Mouse (Mus musculus) kidney, adult 2 months (tissue): ENCODE measurements at regions not wholly inside any gene's neighbourhood (a gene's known extent, or its start where the extent isn't known, plus 50 kb on each side); places are given as distances from the start of the nearest gene placed in this dataset.

Source experiments
- DNase-seq: peaks from one replicate; pipeline ENCODE4 v3.0.0; 2021
- H3K27ac ChIP-seq: fragments of 200-500 bp; 2 replicates; pipeline ENCODE4 v1.5.1; 2012; ENCODE audit warnings: low read depth, low read length, control low read depth, inconsistent platforms; ENCODE audit not compliant: insufficient read depth
- H3K27me3 ChIP-seq: fragments of 200-500 bp; replicated peaks from 2 replicates; pipeline ENCODE4 v1.6.1; 2012; ENCODE audit warnings: mild to moderate bottlenecking, moderate library complexity, low read length, inconsistent platforms; ENCODE audit not compliant: control insufficient read depth, insufficient read depth
- H3K36me3 ChIP-seq: fragments of 200-500 bp; 2 replicates; pipeline ENCODE4 v1.6.1; 2012; ENCODE audit warnings: mild to moderate bottlenecking, moderate library complexity, low read length, inconsistent platforms; ENCODE audit not compliant: control insufficient read depth, insufficient read depth
- H3K4me1 ChIP-seq: fragments of 200-500 bp; 2 replicates; pipeline ENCODE4 v1.6.1; 2011; ENCODE audit warnings: low read length; ENCODE audit not compliant: control insufficient read depth, insufficient read depth
- H3K4me3 ChIP-seq: fragments of 200-500 bp; 2 replicates; pipeline ENCODE4 v1.5.1; 2011; ENCODE audit warnings: mild to moderate bottlenecking, low read depth, low read length, control low read depth; ENCODE audit not compliant: insufficient read depth
- CTCF ChIP-seq: fragments of 200-500 bp; conservative IDR thresholded peaks from 2 replicates; pipeline ENCODE4 v1.5.1; 2011; ENCODE audit warnings: low read depth, mild to moderate bottlenecking, control low read depth, low read length, moderate library complexity, mixed read lengths; ENCODE audit not compliant: insufficient read depth, insufficient read length
- POLR2A ChIP-seq: fragments of 200-500 bp; IDR thresholded peaks from one replicate; pipeline ENCODE4 v1.6.1; 2011; ENCODE audit warnings: low read depth, low read length, control low read depth
- WGBS: fragments of 180-500 bp; shearing (Covaris S2); methylation state at CpG from one replicate; pipeline ENCODE4 v1.1.7; 2018; 5-methylcytosine and 5-hydroxymethylcytosine counted together

GRCm38 (mm10) chr1:76975077-76975945 lies 539.6 kb downstream of the Epha4 start:
- H3K27ac ChIP-seq = no peak overlapping the region
- TF ChIP-seq CTCF (no peak), POLR2A (no peak)
- 74% methylated on average over 12 of the region's 12 CpGs for WGBS
- H3K27me3 ChIP-seq = no peaks in the 10 kb centered on the region
- DNase-seq = no peak
- H3K36me3 ChIP-seq = no peaks in the 10 kb centered on the region
- no peak overlapping the region for H3K4me3 ChIP-seq
- H3K4me1 ChIP-seq = no peaks in the 10 kb centered on the region

- Histone ChIP-seq H3K27me3 (no peaks in the 10 kb centered on the region), H3K4me3 (no peak overlapping the region), H3K36me3 (no peaks in the 10 kb centered on the region), H3K27ac (no peak overlapping the region), H3K4me1 (no peaks in the 10 kb centered on the region)
- TF ChIP-seq CTCF = no peak
- no peak for TF ChIP-seq POLR2A
- WGBS = 82% methylated on average over 9 of the region's 9 CpGs
- DNase-seq = no peak
Observed at GRCm38 (mm10) chr1:76980498-76981152, 534.3 kb downstream of the Epha4 start.

GRCm38 (mm10) chr1:76993776-76994175 lies 521.1 kb downstream of the Epha4 start:
- no peaks in the 10 kb centered on the region for H3K36me3 ChIP-seq
- H3K27ac ChIP-seq = no peak overlapping the region
- TF ChIP-seq POLR2A (no peak), CTCF (no peak)
- no peak overlapping the region for H3K4me3 ChIP-seq
- peak; percentile 2 for DNase-seq
- WGBS = 65% methylated on average over 2 of the region's 2 CpGs
- no peaks in the 10 kb centered on the region for H3K27me3 ChIP-seq
- no peaks in the 10 kb centered on the region for H3K4me1 ChIP-seq

- Histone ChIP-seq H3K27ac (no peak overlapping the region), H3K4me3 (no peak overlapping the region), H3K4me1 (no peaks in the 10 kb centered on the region), H3K36me3 (no peaks in the 10 kb centered on the region), H3K27me3 (no peaks in the 10 kb centered on the region)
- WGBS = 94% methylated on average over 6 of the region's 6 CpGs
- no peak for DNase-seq
- TF ChIP-seq CTCF = no peak
- no peak for TF ChIP-seq POLR2A
Observed at GRCm38 (mm10) chr1:77008001-77008400, 506.9 kb downstream of the Epha4 start.

GRCm38 (mm10) chr1:77010608-77011214 lies 504.2 kb downstream of the Epha4 start:
- no peak overlapping the region for H3K4me3 ChIP-seq
- H3K36me3 ChIP-seq = no peaks in the 10 kb centered on the region
- H3K27me3 ChIP-seq = no peaks in the 10 kb centered on the region
- no peaks in the 10 kb centered on the region for H3K4me1 ChIP-seq
- 42% methylated on average over 8 of the region's 8 CpGs for WGBS
- no peak overlapping the region for H3K27ac ChIP-seq
- TF ChIP-seq POLR2A (no peak), CTCF (no peak)
- DNase-seq = no peak

- no peak for DNase-seq
- no peak for TF ChIP-seq CTCF
- TF ChIP-seq POLR2A = no peak
- no peak overlapping the region for H3K4me3 ChIP-seq
- 95% methylated on average over 4 of the region's 4 CpGs for WGBS
- H3K4me1 ChIP-seq = no peaks in the 10 kb centered on the region
- H3K27ac ChIP-seq = no peak overlapping the region
- H3K27me3 ChIP-seq = no peaks in the 10 kb centered on the region
- H3K36me3 ChIP-seq = no peaks in the 10 kb centered on the region
Observed at GRCm38 (mm10) chr1:77027656-77028055, 487.2 kb downstream of the Epha4 start.

- Histone ChIP-seq H3K36me3 (no peaks in the 10 kb centered on the region), H3K4me1 (no peaks in the 10 kb centered on the region), H3K27me3 (no peaks in the 10 kb centered on the region), H3K27ac (no peak overlapping the region), H3K4me3 (no peak overlapping the region)
- WGBS = 84% methylated on average over 6 of the region's 6 CpGs
- TF ChIP-seq POLR2A (no peak), CTCF (no peak)
- no peak for DNase-seq
Observed at GRCm38 (mm10) chr1:77028216-77028615, 486.7 kb downstream of the Epha4 start.
